Mouse (Mus musculus) neural tube, embryonic 10.5 days (tissue): Measurements from ENCODE around the gene Gpr152.

Source experiments
- DNase-seq: peaks from one replicate; pipeline ENCODE4 v3.0.0-alpha.2; 2017; ENCODE audit warnings: low spot score; ENCODE audit errors: extremely low spot score

The Gpr152 gene

DNA sequence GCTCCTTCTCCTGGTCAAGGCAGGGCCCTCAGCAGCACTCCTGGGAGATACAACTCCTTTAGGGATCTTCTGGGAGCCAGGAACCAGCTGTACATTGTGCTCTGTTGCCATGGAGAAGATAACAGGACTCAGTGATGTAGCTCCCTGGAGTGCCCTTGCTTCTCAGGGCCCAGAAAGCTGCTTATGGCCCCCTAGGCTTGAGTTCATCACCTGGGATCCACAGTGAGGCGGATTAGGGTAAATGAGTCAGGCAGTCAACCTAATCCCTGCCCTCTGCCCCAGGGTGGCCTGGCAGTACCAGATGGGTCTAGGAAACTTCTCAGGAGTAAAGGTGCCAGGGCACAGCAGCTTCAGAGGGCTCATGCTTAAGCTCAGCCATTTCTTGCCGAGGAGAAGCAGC lies at the start of gene Gpr152:
TSS of gene Gpr152 (plus strand) at position 342 of the 400 bp plus-strand sequence.
- DNase-seq: no peak

DNA sequence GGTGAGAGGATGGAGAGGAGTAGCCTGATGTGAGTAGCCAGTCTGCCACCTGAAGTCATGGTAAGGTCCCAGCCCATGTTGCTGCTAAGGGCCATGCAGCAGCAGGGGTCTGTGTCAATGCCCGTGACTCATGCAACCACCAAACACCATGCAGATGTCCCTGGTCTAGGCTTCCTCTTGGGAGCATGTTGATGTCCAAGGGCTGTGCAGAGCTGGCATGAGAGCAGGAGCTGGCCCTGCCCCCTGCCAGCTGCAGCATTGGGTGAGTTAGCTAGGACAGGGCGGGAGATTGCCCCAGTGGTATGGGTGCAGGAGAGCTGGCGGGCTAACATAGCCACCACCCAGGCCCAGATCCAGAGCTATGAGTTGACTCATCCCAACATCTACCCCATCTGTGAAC lies 49.1 kb upstream of the Gpr152 start:
- no peak for DNase-seq

DNA sequence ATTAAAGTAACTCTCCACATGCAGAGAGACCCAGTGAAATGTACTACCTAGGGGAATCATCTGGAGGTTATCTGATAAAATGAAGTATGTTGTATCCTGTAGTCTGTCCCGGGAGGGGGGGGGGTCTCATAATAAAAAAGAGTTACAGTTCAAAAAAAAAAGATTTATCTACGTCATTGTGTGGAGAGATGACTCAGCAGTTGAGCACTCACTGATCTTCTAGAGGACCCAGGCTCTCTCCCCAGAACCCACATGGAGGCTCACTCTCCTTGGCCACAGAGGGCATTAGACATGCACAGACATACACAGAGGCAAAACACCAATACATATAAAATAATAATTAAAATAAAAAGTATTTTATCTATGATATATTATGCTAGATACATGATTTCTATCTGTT lies 48.2 kb upstream of the Gpr152 start:
- DNase-seq: no peak

DNA sequence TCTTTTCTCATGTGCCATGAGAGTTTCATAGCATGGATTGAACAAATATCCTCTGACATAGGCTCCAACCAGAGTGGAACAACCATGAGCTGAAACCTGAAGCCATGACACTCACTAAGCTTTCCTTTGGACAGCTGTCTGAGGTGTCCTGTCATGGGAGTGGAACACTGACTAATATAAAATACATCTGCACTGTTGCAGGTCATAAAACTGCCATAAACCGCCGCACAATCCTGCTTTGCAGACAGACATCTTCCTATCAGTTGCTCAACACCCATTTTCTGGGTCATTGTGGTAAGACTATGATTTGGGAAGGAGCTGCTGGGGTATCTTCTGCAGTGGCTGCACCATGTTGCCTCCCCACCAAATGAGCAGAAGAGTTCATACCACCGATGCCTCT lies 46.8 kb upstream of the Gpr152 start:
- no peak for DNase-seq

DNA sequence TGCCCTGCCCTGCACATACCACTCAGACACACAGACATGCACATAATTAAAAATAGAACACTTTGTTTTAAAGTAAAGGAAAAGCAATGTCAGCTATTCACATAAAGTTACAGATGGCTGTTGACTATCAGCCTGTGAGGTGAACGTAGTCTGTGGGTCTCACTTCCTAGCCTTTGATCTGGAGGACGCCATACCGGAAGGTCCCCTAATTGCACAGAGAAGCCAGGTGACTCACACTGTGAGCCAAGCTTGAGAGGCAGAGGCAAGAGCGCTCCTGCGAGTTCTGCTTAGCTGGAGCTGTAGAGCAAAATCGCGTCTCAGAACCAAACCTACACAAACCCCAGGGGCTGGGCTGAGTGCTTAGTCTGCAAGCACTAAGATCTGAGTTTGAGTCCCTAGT lies 45.8 kb upstream of the Gpr152 start:
- no peak for DNase-seq

DNA sequence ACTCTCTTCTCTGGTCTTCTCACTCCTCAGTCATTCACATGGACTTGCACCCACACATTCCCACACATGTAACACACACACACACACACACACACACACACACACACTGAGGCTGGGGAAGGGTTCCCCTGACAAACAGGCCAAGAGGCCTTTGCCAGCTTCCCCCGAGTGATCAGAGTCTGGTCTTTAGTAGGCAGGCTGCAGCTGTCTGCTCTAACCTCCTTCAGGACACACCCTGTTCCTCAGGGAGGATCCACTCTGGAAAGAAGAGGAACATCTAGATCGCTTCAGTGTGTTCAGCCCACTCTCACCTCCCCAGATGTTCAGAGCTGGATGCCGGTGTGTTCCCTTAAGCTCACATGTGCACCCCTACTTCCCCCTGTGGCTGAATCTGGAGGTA lies 45.2 kb upstream of the Gpr152 start:
- no peak for DNase-seq

DNA sequence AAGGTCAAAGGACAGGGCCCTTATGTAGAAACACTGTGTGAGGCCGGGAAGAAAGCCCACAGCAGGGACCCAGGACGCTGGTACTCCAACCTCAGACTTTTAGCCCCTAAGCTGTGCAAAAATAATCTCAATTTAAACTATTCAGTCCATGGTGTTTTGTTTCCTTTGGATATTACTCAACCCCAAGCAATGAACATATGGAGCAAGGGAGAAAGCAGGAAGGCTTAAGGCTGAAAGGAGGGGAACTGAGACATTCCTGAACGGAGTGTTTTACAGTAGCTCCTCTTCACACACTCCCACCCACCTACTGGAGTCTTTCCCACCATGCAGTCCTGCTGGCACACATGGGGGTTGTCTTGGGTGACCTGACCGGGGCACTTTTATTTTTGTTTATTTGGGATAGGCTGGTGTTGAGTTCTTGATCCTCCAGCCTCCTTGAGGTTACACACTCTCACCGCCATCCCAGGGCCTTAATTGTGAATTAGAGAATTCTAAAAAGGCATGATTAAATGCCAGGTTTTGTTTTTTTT lies 44.7 kb upstream of the Gpr152 start:
- DNase-seq: no peak

DNA sequence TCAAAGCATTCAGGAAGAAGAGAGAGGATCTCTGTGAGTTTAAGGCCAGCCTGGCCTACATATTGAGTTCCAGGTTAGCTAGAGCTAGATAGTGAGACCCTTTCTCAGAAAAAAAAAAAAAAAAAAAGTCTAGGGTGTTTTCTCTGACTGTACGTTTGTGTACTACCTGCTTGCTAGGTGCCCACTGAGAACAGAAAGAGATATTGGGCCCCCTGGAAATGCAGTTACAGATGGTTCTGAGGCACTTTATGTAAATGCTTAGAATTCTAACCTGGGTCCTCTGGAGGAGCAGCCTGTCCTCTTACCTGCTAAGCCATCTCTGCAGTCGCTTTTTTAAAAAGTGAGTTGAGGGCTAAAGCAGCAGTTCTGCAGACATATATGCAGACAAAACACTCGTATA lies 43.8 kb upstream of the Gpr152 start:
- no peak for DNase-seq

DNA sequence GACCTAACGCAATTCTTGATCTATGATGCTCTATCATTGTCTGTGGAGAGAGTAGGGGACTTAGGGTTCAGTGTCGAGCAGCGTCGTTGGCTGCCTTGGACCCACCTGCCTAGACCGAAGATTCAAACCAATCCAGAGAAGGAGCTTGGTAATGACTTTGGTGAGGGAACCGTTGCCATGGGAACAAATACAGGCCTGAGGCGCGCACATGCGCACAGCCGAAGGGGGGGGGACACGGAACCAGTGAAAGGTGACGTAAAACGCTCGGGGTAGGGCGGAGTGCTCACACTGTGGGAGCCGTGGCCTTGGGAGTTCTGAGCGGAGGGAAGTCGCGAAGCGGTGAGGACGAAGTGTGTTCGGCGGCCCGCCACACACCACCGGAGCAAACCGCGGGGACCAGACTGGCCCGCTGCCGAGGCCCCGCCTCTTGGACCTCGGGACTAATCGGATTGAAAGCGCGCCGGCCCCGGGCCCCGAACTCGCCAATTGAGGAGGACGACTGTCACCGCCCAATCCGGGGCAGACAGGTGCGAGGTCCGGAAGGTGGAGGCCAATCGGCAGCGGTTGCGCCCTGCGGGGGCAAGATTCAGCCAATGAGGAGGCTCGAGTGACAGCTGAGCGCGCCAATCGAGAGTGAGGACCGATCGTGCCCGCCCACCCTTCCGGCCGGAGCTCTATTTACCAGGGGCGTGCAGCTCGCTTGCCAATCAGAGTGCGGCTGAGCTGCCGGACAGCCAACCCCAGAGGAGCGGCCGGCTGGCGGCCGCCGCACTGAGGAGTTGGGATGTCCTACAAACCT lies 42.7 kb upstream of the Gpr152 start, which contains the start of gene Cdk2ap2:
TSS of gene Cdk2ap2 (plus strand) at position 541 of the 799 bp plus-strand sequence.
- DNase-seq: peak; percentile 99

DNA sequence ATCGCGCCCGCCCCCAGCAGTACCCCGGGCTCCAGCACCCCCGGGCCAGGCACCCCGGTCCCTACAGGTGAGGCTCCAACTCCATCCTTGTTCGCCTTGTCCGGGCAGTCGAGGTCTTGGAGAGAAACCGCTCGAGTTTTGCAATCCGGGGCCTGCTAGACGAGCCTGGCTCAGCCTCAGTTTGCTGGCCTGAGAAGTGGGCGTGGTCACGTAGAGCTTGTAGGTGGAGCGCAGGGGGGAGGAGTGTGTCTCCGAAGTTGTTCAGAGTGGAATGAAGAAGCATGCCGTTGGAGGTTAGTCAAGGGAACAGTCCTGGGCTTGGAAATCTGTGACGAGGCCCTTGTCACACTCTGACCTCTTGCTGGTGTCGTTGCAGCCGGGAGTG lies 42.2 kb upstream of the Gpr152 start:
- DNase-seq: no peak

DNA sequence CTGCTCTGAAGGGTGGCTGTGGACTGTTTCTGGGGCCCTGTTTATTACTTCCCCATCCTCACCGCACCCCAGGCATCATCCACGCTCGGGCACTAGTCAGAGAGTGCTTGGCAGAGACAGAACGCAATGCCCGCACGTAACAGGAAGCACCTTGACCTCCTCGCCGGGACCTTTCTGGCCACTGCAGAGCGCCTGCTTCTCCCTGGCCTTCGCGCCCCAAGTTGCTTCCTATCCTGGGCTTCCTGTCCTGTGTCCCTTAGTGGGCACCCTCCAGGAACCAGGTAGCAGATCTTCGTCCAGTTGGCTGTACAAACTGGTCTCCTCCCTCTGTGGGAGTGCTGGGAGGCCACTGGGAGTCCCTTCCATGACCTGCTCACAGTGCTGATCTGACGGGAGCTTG lies 41.2 kb upstream of the Gpr152 start:
- DNase-seq: no peak

DNA sequence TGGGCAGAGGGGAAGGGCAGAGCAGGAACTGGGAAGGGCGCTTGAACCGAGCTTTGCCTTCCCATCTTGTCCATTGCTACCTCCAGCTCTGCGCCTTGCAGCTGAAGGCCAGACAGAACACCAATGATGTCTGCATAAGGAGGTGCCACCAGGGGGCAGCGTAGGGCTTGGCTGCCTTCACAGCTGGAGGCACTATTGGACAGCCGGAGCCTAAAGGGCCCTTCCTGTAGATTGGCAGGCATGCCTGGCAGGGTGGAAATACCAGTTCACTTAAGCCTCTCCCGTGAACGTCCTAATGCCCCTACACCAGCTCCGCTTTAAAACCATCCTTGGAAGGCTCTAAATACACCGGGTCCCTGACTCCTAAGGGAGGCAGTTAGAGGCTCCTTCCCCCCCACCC lies 40.5 kb upstream of the Gpr152 start:
- DNase-seq: peak; percentile 89

DNA sequence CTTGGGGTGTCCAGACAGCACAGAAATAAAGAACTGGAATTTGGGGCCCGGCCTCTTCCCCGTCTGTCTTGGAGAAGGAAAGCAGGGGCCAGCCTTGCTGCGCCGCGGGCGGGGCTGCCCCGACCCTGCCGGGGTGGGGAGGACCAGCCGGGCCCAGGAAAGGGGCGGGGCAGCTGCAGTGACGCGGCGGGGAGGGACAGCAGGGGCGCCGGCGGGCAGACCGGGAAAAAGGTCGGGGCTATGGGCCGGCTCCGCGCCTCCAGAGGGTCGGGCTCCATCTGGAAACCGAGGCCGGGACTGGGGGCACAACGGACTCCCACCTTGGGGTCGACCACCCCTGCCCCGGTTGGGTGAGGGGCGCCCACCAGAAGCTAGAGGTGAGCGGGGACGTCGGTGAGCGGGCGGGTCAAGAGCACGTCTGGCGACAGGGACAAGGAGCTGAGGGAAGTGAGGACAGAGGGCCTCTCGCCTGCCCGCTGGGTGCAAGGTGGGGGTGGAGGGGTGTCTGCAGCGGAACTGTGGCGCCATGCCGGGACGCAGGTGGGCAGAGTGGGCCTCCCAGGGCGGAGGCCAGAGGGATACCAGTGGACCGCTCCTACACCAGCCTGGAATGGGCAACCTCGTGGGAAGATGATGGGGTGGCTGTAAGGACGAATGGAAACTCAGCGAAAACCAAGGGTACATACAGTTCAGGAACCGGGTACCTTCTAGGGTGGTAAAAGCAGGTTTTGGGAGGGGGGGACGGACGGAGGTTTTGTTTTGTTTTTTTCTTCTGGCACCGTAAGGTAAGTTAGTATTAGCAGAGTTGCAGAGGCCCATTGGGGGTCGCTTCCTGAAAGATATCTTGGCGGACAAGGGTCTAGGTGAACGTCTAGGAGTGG lies 39.5 kb upstream of the Gpr152 start, which contains the start of gene Pitpnm1:
TSS of gene Pitpnm1 (plus strand) at position 162 of the 881 bp plus-strand sequence.
- peak; percentile 63 for DNase-seq

DNA sequence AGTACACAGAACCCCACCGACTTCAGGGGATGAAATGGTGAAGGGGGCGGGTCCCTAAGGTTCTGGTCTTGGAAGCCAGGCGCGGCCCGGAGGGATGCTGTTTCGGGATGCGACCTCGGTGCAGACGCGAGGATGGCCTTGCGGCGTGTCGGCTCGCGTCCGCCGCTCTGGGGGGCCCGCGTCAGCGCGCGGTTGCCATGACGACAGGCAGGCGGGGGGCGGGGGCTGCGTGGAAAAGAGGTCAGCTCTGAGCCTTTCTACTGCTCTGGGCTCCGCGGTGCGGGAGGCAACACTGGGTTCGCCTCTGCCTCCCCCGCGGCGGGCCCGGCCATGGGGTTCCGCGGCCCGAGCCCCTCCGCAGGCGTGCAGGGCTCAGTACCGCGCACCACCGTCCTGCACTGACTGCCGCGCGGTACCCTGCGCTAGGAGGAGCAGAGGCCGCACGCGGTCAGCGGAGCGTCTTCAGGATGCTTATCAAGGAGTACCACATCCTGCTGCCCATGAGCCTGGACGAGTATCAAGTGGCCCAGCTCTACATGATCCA lies 38.8 kb upstream of the Gpr152 start:
- DNase-seq: peak; percentile 66

DNA sequence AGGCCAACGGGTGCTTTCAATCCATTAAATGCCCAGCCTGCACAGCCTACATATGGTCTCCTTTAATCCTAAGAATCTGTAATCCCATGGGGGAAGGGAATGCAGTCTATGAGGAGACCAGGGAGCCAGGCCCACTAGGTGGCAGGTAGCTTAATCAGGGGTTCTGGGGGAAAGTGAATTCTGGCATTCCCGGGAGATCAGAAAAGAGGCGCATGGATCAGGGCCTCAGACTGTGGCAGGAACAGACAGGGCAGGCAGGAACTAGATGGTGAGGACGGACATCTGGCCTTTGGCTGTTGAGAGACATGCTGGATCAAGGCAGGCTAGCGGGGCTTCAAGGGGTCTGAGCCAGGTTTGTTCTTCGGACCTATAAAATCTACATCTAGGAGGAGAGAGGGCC lies 38.1 kb upstream of the Gpr152 start:
- no peak for DNase-seq

DNA sequence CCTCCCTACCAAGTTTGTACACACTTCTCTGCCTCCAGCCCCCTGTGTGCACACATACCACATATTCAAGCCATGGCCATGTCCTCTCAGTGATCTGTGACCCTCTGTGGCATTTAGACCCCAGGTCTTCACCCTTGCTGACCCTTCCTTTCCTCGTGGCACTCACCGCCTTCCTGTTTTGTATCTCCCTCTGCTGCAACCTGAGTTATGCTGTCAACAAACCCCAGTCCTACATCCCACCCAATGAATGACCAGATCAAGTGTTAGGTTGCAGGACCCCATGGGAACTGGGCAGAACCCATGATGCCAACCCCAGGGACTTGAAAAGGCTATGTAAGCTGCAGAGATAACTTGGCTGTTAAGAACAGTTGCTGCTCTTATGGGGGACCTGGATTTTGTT lies 37.5 kb upstream of the Gpr152 start:
- DNase-seq: no peak

DNA sequence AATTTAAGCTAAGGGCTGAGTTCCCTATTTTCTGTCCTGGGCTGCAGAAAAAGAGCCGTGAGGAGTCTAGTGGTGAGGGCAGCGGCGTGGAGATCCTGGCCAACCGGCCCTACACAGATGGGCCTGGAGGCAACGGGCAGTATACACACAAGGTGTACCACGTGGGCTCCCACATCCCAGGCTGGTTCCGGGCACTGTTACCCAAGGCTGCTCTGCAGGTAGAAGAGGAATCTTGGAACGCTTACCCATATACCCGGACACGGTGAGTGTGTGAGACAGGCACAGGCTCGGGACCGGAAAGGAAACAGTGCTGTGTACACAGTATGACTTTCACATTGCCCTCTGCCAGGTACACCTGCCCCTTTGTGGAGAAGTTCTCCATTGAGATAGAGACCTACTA lies 37.0 kb upstream of the Gpr152 start:
- no peak for DNase-seq

DNA sequence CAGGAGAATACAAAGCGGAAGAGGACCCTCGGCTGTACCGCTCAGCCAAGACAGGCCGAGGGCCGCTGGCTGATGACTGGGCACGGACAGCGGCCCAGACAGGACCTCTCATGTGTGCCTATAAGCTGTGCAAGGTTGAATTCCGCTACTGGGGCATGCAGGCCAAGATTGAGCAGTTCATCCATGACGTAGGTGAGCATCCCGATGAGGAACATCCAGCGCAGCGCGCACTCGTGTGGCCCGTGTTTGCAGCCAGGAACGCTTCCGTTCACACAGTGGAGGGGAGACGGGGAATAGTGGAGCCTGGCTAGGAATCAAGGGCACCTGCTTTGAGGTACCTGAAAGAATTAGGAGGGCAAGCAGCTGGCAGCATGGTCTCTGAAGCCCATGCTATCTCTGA lies 36.3 kb upstream of the Gpr152 start:
- DNase-seq: no peak

DNA sequence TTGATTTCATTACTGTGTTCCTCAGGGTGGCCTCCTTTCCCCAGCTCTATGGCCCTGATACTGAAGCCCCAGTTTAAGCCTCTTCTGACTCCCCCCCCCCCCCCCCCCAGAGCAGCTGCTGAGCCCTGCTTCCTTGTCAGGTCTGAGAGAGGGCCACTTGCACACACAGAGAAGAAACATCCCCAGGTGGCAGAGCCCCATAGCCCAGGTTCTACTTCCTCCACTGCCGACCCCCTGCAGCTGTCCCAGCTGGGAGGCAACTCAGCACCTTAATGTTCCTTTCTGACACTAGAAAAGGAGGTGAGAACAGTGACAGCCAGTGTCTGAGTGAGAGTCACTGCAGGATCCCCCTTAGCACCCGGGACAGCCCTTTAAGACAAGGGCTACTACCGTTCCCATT lies 35.8 kb upstream of the Gpr152 start:
- no peak for DNase-seq

DNA sequence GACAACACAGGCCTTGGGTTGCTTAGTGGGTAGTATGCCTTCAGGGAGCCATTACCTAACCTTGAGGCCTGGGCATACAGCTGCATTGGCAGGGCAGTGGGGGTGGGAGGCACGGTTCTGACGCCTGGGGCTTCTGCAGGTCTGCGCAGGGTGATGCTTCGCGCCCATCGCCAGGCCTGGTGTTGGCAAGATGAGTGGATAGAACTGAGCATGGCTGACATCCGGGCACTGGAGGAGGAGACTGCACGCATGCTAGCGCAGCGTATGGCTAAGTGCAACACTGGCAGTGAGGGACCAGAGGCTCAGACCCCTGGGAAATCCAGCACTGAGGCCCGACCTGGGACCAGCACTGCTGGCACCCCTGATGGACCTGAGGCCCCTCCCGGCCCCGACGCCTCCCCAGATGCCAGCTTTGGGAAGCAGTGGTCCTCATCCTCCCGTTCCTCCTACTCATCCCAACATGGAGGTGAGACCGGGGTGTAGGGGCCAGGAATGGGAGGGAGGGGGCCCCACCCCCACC lies 34.9 kb upstream of the Gpr152 start:
- no peak for DNase-seq

DNA sequence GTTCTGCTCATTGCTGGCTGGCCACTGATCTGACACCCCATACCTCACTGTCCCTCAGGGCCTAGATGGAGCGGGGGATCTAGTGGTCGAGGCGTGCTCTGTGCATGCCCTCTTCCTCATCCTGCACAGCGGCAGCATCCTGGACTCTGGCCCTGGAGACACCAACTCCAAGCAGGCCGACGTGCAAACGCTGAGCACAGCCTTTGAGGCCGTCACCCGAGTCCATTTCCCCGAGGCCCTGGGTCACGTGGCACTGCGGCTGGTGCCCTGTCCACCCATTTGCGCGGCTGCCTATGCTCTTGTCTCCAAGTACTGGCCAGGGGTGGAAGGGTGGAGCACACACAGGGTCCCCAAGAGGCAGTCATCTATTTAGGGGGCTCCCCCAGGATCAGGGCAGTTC lies 32.9 kb upstream of the Gpr152 start:
- no peak for DNase-seq

DNA sequence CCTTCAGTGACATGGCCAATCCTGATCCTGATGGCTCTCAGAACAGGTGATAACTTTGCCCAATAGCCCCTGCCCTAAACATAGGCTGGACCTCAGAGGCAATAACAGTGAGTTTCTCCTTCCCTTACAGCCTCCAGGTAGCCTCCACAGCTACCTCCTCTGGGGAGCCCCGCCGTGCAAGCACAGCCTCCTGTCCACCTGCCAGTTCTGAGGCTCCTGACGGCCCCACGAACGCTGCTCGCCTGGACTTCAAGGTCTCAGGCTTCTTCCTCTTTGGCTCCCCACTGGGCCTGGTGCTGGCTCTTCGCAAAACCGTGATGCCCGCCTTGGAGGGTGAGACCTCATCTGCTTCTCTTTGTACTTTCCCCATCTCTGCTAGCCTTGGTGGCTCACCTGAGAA lies 31.1 kb upstream of the Gpr152 start:
- no peak for DNase-seq
